Mouse (Mus musculus) neural tube, embryonic 12.5 days (tissue): ENCODE measurements around the gene Slf1. TPM values are rescaled to one million over a fixed set of nuclear protein-coding genes. Genes with fewer than 3 reads are reported as not detected.

Experiments
- ATAC-seq: fragments of 200-750 bp; cut with Nextera tagmentation; 2 replicates; pipeline ENCODE4 v1.8.0; 2017; ENCODE audit warnings: low read depth, mild to moderate bottlenecking, moderate TSS enrichment, moderate library complexity; ENCODE audit not compliant: low FRiP score
- H3K27ac ChIP-seq: fragments of 300-500 bp; sonication (generic); 2 replicates; pipeline ENCODE4 v1.5.1; 2016
- H3K27me3 ChIP-seq: fragments of 300-500 bp; sonication (generic); replicated peaks from 2 replicates; pipeline ENCODE4 v1.6.1; 2016; ENCODE audit warnings: mild to moderate bottlenecking
- H3K36me3 ChIP-seq: fragments of 300-500 bp; sonication (generic); 2 replicates; pipeline ENCODE4 v1.6.1; 2016; ENCODE audit warnings: mild to moderate bottlenecking
- H3K4me1 ChIP-seq: fragments of 300-500 bp; sonication (generic); 2 replicates; pipeline ENCODE4 v1.6.1; 2016
- H3K4me2 ChIP-seq: fragments of 300-500 bp; sonication (generic); replicated peaks from 2 replicates; pipeline ENCODE4 v1.6.1; 2016; ENCODE audit warnings: mild to moderate bottlenecking
- H3K4me3 ChIP-seq: fragments of 300-500 bp; sonication (generic); 2 replicates; pipeline ENCODE4 v1.5.1; 2016
- H3K9ac ChIP-seq: fragments of 300-500 bp; sonication (generic); 2 replicates; pipeline ENCODE4 v1.6.1; 2016; ENCODE audit warnings: mild to moderate bottlenecking
- H3K9me3 ChIP-seq: fragments of 300-500 bp; sonication (generic); 2 replicates; pipeline ENCODE4 v1.6.1; 2016; ENCODE audit warnings: mild to moderate bottlenecking
- WGBS: fragments of 180-500 bp; shearing (Covaris S2); methylation state at CpG from one replicate; pipeline ENCODE4 v1.1.7; 2016; 5-methylcytosine and 5-hydroxymethylcytosine counted together
- polyA plus RNA-seq: library from polyadenylated mRNA; unstranded; fragments of >200 nt; fragmentation: Nextera tagmentation; extraction: Ambion mirVana; gene quantifications from 2 replicates; pipeline ENCODE4 v1.2.1, GENCODE M21; 2016

Gene Slf1
- polyA plus RNA-seq, 1 experiment from 2014 or later, result 37.5 TPM

DNA sequence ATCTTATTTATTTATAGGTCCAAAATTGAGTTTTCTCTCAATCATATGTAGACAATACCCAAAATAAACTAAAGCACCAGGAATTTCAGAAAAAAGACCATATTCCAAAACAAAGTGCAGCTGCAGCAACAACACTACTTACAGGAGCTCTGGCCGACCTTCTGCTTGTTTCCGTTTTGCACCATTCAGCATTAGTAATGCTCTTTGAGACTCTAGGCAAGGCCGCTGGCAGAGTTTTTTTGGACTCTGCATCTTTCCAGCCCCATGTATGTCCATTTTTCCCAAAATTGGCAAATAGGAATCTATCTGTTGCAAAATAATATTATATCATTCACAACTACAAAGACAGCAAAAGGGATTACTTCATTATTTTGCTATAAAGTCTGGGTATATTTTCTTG, 85.5 kb downstream of the Slf1 start:
- H3K9me3 ChIP-seq, result no peaks in the 10 kb centered on the region
- no peak overlapping the region for H3K4me3 ChIP-seq
- H3K36me3 ChIP-seq, result no peaks in the 10 kb centered on the region
- no peaks in the 10 kb centered on the region; the same call in 1 of the 2 replicates for H3K4me1 ChIP-seq
- no peak for ATAC-seq
- no peak overlapping the region for H3K27ac ChIP-seq
- no peak overlapping the region for H3K9ac ChIP-seq
- H3K4me2 ChIP-seq, result no peak overlapping the region
- WGBS, result 89% methylated on average over 3 of the region's 3 CpGs
- H3K27me3 ChIP-seq, result no peaks in the 10 kb centered on the region

DNA sequence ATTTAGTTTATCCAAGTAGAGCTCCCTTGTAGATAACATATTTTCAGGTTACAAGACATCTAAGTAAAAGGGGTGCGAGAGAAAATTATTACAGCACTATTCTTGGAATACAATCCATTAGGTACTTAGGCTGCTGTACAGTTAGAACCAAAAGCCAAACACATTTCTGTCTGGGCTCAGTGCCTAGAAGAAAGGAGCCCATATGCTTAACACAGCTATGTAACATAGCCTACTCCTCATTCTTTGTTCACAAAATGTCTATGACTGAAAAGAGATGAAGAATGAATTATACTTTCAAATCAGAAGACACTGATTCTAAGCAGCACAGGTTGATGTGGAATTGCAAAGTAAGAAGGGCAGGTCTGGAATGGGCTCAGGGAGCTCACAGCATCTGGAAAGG, 86.8 kb downstream of the Slf1 start:
- Histone ChIP-seq H3K27ac (no peak overlapping the region), H3K9ac (no peak overlapping the region), H3K9me3 (no peaks in the 10 kb centered on the region), H3K27me3 (no peaks in the 10 kb centered on the region), H3K36me3 (no peaks in the 10 kb centered on the region), H3K4me2 (no peak overlapping the region), H3K4me1 (no peaks in the 10 kb centered on the region; the same call in 1 of the 2 replicates), H3K4me3 (no peak overlapping the region)
- ATAC-seq, result no peak
- WGBS, result 94% methylated on average over 1 of the region's 1 CpGs

DNA sequence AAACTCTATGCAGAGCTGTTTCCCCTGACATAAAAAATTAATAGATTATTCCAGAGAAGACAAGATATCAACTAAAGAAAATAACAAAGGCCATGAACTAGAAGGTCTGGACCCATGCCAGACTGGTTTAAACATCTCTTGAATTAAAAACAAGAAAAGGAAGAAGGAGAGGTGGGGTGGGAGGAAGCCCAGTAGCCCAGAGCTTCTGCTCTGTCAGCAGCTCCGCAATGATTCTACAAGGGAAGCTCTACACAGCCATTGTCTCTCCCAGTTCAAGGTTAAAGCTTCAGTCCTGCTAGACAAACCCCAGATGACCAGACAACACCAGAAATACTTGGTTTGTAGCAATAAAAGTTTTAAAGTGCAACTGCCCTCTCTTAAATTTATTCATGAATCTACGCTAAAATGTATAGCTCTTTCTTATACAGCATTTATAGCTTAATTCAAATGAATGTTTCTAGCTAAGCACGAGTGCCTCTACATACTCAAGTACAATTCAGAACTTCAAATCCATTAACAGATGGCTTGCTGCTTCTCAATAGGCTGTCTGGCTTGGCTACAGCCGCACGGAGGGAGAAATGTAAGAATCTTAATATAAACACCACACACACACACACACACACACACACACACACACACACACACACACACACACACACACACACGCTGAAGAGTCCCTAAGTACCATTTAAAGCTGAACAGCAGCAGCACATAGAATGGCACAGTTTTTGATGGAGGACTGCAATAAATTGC, 87.9 kb downstream of the Slf1 start:
- H3K4me2 ChIP-seq, result no peak overlapping the region
- no peak overlapping the region for H3K4me3 ChIP-seq
- WGBS, result 71% methylated on average over 6 of the region's 6 CpGs
- H3K36me3 ChIP-seq, result no peaks in the 10 kb centered on the region
- no peak for ATAC-seq
- no peak overlapping the region for H3K27ac ChIP-seq
- no peaks in the 10 kb centered on the region for H3K27me3 ChIP-seq
- H3K9ac ChIP-seq, result no peak overlapping the region
- H3K9me3 ChIP-seq, result no peaks in the 10 kb centered on the region
- no peaks in the 10 kb centered on the region; the same call in 1 of the 2 replicates for H3K4me1 ChIP-seq

GRCm38 (mm10) chr13:77046416-77046815, 88.9 kb downstream of the Slf1 start:
- no peak overlapping the region for H3K4me2 ChIP-seq
- H3K27me3 ChIP-seq, result no peaks in the 10 kb centered on the region
- 79% methylated on average over 10 of the region's 10 CpGs for WGBS
- no peaks in the 10 kb centered on the region for H3K36me3 ChIP-seq
- no peak overlapping the region for H3K27ac ChIP-seq
- H3K9ac ChIP-seq, result no peak overlapping the region
- ATAC-seq, result peak; percentile 48; the same call in 1 of the 2 replicates
- no peaks in the 10 kb centered on the region for H3K9me3 ChIP-seq
- no peak overlapping the region for H3K4me3 ChIP-seq
- no peaks in the 10 kb centered on the region; the same call in 1 of the 2 replicates for H3K4me1 ChIP-seq

DNA sequence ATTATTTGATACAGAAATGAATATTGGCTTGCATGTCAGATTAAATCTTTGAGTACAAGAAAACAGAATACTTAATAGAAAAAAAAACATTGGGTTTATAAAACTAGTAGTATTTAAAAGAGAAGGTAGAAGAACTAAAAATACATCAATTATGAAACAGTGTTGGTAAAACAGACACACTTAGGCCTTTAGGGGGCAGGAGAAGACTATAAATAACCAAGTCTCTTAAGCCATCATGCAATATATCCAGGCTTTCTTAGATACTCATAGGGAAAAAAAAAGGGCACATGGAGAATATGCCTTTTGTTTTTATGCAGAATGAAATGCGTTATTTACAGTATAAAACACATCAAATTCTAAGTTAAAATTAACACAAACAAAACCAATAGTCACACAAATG, 89.9 kb downstream of the Slf1 start:
- H3K9me3 ChIP-seq, result no peaks in the 10 kb centered on the region
- H3K4me1 ChIP-seq, result no peaks in the 10 kb centered on the region; the same call in 1 of the 2 replicates
- ATAC-seq, result no peak
- H3K27me3 ChIP-seq, result no peaks in the 10 kb centered on the region
- no peak overlapping the region for H3K27ac ChIP-seq
- H3K4me2 ChIP-seq, result no peak overlapping the region
- no peaks in the 10 kb centered on the region for H3K36me3 ChIP-seq
- WGBS, result 89% methylated on average over 1 of the region's 1 CpGs
- H3K9ac ChIP-seq, result no peak overlapping the region
- H3K4me3 ChIP-seq, result no peak overlapping the region

DNA sequence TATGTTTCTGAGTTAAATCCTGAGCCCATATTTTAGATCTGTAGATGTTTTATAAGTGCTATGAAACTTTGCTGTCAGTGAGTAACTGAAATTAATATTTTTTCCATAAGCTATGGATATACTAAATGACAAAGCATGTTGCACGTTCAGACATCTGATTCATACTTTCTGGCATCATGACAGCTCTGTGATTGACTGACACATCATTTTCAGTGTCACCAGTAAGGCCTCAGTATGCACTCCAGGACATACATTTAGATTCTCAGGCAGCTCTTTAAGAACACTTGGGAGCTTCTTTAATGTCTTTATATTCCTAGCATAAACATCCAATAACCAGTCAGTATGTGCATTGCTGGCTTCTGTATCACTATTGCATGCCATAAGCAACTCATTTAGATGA, 91.9 kb downstream of the Slf1 start:
- H3K9ac ChIP-seq, result no peak overlapping the region
- no peak overlapping the region for H3K4me2 ChIP-seq
- H3K27ac ChIP-seq, result no peak overlapping the region
- no peaks in the 10 kb centered on the region for H3K27me3 ChIP-seq
- H3K4me1 ChIP-seq, result no peaks in the 10 kb centered on the region; the same call in 1 of the 2 replicates
- H3K4me3 ChIP-seq, result no peak overlapping the region
- no peaks in the 10 kb centered on the region for H3K9me3 ChIP-seq
- no peaks in the 10 kb centered on the region for H3K36me3 ChIP-seq
- WGBS, result 85% methylated on average over 1 of the region's 1 CpGs
- no peak for ATAC-seq

GRCm38 (mm10) chr13:77029594-77029993, 105.7 kb downstream of the Slf1 start:
- Histone ChIP-seq H3K4me3 (no peak overlapping the region), H3K27ac (no peak overlapping the region), H3K9me3 (no peaks in the 10 kb centered on the region), H3K4me1 (no peaks in the 10 kb centered on the region), H3K9ac (no peak overlapping the region), H3K27me3 (no peaks in the 10 kb centered on the region), H3K36me3 (no peaks in the 10 kb centered on the region), H3K4me2 (no peak overlapping the region)
- no peak for ATAC-seq
- 80% methylated on average over 5 of the region's 5 CpGs for WGBS

GRCm38 (mm10) chr13:77018851-77019250, 116.4 kb downstream of the Slf1 start:
- ATAC-seq, result no peak
- no peak overlapping the region for H3K9ac ChIP-seq
- no peaks in the 10 kb centered on the region for H3K4me1 ChIP-seq
- 89% methylated on average over 2 of the region's 2 CpGs for WGBS
- no peaks in the 10 kb centered on the region for H3K36me3 ChIP-seq
- no peak overlapping the region for H3K4me2 ChIP-seq
- H3K27me3 ChIP-seq, result no peaks in the 10 kb centered on the region
- H3K4me3 ChIP-seq, result no peak overlapping the region
- H3K27ac ChIP-seq, result no peak overlapping the region
- H3K9me3 ChIP-seq, result no peaks in the 10 kb centered on the region

GRCm38 (mm10) chr13:77003684-77004083, 131.6 kb downstream of the Slf1 start:
- H3K4me2 ChIP-seq, result no peak overlapping the region
- no peaks in the 10 kb centered on the region for H3K36me3 ChIP-seq
- H3K4me3 ChIP-seq, result no peak overlapping the region
- H3K27me3 ChIP-seq, result no peaks in the 10 kb centered on the region
- no peaks in the 10 kb centered on the region for H3K4me1 ChIP-seq
- WGBS, result 87% methylated on average over 1 of the region's 1 CpGs
- H3K27ac ChIP-seq, result no peak overlapping the region
- no peaks in the 10 kb centered on the region for H3K9me3 ChIP-seq
- ATAC-seq, result no peak
- H3K9ac ChIP-seq, result no peak overlapping the region

DNA sequence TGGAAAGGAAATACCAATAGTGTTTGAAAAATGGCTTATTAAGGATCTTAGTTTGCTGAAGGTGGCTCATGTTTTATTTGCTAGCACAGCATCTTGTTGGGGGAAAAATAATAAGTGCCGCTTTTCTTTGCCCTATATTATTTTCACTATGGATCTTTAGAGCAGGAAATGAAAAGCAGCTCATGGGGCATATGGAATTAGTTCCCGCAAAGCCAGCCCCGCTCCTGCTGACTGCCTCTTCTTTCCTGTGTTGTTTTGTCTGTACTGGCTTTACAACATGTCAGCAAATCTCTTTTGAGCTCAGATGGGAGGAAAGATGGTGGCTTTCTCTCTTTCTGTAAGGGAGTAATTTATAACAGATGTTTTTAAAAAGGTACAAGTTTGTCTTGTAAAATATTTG, 132.6 kb downstream of the Slf1 start:
- Histone ChIP-seq H3K9me3 (no peaks in the 10 kb centered on the region), H3K4me3 (no peak overlapping the region), H3K9ac (no peak overlapping the region), H3K4me2 (no peak overlapping the region), H3K27me3 (no peaks in the 10 kb centered on the region), H3K36me3 (no peaks in the 10 kb centered on the region), H3K4me1 (no peaks in the 10 kb centered on the region), H3K27ac (no peak overlapping the region)
- ATAC-seq, result no peak
- 68% methylated on average over 3 of the region's 3 CpGs for whole genome bisulfite sequencing

Other genes with a start within 250 kb of the Slf1 start
- gene 2210408I21Rik, start 67 bp upstream of the Slf1 start, polyA plus RNA-seq, result 10.8 and 11.4 TPM in 2 replicates